Mouse (Mus musculus) mesoderm, embryonic 11.5 days (tissue): ENCODE data around the gene Gse1.

ENCODE experiments used
- DNase-seq: peaks from one replicate; pipeline ENCODE4 v3.0.0-alpha.2; 2012; ENCODE audit warnings: low read depth, low spot score

Gene Gse1

DNA sequence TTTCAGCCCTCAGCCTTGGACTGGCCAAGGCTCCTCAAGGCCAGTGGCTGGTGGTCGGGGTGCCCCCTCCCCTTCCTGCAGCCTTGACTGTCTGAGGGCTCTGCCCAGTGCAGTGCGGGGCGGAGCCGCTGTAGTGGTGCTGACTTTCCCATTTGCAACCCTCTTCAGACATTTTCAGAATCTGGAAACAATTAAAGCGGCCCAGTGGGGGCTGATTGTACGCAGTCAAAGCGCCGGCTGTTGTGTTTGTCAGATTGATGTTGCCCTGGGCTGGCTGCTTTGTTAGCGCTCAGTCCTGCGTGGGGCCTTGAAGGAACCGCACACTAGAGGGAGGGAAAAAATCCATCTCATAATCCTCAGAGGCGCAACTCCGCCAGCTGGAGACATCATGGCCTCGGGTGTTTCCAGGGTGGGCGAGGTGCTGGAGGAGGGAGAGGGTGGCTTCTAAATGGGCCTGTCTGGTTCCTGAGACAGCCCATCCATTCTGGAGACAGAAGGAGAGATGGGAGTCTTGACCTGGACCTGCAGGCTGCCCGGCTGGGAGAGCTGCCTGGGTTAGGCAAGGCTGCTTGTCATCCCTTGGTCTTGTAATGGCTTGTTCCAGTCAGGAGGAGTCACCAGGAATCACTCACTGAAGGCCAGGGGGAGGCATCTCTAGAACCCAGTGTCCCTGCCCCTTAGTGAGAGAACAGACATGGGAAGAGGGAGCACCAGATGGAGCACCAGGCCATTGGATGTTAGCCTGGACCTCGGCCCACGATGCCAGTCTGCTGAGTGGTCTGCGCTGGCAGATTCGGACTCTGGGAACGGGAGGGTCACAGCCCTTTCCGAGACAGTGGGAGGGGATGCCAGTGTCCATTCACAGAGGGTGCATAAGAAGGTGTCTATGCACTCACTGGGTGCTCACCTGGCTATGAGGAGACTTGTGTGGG is 70.6 kb downstream of the Gse1 start:
- peak; percentile 90 for DNase-seq

DNA sequence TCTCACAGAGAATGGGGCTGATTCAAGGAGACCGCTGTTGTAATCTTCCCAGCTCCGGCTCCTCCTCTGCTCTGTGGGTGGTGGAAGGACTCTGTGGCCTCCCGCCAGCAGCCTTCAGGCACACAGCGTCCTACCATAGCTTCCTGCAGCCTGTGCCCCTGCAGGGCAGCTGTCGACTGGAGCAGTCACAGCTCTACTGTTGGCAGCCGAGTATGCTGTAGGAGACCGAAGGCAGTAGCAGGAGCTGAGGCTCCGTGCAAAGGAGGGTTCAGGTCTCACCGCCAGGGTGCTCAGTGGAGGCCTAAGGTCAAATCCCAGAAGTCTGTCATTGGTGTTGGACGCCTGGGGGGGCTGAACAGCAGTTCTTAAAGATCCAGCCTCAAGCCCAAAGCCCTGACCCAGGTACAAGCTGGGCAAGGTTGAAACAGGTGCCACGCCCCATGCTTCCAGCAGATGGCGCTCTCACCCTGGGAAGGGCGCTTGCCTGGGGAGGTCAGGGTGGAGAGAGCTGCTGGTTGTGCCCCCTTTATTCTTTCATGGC is 72.4 kb downstream of the Gse1 start:
- DNase-seq, result peak; percentile 79

DNA sequence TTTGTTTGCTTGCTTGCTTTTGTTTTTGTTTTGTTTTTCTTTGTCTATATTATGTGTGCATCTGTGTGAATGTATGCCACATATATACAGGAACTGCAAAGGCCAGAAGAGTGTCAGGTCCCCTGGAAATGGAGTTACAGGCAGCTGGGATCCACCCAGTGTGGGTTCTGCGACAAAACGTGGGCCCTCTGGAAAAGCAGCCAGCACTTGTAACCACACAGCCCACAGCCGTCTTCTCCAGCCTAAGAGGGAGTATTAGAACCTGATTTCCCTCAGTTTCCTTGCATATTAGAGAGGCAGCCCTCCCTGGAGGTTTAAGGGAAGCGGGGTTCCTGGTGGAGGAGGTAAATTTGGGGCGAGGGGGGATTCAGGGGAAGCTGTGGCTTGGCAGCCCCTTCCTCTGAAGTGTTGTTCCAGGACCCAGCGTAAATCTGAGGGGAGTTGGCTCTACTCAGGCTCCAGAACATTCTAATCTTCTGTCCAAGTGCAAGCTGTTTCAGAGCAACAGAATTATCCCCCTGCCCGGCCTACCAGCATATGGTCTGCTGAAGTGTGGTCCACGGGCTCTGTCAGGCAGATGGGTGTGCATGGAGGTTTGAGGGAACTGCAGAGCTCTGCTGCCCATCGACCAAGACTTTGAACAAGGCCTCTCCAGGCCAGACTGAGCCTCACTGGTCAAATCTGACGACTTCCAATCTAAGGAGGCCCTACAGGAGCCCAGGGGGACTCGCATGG is 74.9 kb downstream of the Gse1 start:
- no peak for DNase-seq

DNA sequence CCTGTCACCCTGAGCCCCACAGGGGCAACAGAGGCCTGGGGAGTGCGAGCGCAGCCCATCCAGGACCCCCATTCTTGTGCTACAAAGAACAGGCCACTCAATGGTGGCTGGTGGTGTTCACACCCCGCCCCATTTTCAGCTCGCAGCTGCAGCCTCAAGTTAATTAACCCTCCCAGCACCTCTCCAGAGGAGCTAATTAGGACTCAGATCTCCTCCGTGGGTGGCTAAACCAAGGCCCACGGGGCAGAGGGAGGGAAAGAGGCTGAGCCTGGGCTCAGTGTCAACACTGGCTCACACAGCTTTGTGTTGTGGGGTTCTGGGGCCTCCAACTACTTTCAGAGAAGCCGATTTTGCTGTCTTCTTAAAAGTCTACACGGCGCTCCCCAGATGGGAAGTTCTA is 75.8 kb downstream of the Gse1 start:
- DNase-seq, result no peak

DNA sequence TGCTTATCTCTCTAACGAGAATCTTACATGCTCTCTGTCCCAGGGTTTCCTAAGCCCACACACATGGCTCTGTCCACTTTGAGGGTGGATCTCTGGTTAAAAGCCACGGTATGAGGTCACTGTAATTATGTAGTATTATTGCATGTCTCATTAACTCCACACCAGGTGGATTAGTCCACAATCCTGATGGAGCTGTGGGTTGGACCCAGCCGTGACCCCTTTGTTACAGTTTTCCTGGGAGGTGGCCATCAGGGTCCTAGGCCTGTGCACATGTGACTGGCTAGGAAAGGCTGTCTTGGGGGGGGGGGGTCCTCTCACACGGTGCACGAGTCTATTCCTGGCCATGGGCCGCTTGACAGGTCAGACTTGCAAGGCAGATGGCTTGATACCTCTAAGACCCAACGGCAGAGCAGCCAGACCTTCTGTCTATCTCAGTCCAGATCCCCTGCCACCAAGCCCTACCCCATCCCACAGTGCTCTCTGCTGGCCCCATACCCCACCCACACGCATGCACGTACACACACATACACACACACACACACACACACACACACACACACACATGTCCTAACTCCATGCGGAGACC is 77.6 kb downstream of the Gse1 start:
- no peak for DNase-seq

DNA sequence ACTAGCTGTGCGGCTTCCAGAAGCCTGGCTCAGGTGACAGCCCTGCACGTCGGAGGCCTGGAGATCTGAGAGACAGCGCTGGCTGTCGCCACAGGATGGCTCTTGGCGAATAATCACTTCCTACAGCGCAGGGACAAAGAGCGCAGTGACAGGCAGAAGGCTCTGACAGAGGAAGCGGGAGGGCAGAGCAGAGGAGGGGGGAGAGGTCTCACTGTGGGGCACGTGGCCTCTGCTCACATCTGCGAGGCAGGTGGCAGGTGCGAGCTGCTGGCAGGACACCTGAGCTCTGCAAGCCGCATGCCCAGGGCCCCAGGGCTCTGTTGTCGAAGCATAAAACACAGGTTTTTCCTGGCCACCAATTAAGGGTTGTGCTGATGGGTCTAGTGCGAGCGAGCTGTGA is 78.8 kb downstream of the Gse1 start:
- peak; percentile 74 for DNase-seq

DNA sequence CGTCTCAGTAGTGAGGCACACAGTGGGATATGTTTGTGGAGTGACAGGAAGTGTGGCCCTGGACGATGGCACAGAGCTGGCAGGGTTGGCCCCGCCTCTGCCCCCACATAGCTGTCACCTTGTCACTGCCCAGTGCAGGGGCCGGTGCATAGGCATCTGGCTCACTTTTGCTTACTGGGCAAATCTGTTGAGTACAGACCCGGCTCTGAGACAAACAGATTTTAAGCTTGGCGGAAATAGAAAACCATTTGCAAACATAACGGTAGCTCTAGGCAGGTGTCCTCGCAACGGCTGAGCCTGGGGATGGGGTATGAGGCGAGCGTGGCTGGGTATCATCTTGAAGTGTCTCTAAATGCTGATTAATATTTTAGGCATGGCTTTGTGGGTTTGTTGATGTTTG is 79.3 kb downstream of the Gse1 start:
- no peak for DNase-seq

DNA sequence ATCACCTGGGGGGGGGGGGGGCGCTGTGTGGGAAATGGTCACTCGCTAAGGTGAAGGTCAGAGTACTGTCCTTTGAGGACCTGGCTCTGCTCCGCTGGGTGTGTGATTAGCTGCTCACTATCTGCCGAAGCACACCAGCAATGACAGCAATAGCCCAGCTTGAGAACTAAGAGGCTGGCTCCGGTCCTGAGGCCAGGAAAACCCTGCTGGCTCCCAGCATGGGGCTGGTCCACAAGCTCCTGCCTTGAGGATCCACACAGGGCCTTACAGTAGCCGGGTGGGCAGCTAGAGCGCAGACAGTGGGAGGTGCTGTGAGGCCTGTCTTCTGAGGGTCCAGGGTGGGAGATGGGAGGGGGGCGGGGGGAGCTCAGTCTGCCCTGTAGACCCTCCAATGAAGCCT is 79.9 kb downstream of the Gse1 start:
- DNase-seq, result no peak

DNA sequence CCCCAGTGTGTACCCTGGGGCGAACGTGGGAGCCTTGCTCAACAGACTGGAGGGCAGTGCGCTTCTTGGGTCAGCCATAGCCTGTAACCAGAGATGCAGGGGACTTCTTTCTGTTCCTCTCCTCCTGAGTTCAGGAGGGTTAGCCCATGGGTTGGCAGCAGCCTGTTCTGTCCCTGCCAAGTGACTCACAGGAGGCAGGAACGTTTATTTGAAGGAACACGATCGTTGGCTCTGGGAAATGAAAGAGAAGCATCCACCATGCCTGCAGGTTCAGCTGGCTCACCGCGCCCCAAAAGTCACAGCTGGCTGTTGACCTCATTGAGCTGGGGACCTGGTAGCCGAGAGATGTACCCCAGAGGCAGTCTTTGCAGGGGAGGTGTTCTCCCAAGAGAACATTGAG is 80.3 kb downstream of the Gse1 start:
- no peak for DNase-seq

DNA sequence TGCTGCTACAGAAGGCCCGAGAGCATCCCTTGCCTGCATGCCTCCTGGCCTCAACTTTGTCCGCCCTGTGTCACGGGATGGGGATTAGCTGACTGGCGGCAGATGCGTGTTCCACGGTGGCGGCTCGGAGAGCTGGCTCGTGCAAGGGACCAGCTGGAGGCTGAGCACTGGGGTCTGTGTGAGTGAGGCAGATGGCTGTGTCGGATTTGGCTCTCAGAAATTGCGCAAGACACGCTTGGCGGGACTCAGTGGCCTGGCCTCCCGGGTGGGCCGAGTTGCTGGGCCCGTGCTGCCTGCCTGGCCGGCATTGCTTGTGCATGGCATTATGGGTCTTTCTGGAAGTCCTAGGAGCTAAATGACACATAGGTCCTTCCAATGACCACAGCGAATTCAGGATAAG is 81.1 kb downstream of the Gse1 start:
- no peak for DNase-seq

DNA sequence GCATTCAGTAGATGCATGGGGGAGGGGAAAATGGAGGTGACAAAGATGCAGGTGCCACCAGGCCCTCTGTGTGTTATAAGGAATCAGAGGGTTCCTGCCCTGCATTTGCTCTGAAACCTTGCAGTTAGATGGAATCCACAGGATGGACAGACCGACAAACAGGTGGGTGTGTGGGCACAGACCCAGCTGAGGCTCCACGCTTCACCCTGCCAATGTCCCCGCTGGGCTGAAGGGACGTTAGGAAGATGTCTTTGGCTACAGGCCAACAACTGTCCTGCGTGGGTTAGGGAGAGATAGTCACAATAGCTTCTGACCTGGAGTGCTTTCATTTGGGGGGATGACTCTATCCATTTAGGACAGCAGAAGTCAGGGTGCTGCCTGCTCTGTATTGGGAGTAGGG is 81.8 kb downstream of the Gse1 start:
- no peak for DNase-seq

DNA sequence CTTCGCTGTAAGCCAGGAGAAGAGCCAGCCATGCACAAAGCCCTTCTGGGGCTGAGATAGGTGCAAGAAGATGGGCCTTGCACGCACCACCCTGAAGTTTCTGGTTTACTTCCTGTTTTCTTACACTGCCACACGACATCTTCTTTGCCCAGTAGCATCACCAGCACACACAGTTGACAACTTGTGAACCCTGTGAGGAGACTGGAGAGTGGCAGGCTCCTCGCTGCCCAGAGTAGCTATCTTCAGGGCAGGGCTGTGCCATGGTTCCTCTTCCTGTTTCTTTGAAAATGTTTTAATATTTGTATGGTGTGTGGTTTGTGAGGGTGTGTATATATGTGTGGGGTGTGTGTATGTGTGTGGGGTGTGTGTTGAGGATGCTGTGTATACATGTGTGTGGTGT is 84.2 kb downstream of the Gse1 start:
- no peak for DNase-seq

DNA sequence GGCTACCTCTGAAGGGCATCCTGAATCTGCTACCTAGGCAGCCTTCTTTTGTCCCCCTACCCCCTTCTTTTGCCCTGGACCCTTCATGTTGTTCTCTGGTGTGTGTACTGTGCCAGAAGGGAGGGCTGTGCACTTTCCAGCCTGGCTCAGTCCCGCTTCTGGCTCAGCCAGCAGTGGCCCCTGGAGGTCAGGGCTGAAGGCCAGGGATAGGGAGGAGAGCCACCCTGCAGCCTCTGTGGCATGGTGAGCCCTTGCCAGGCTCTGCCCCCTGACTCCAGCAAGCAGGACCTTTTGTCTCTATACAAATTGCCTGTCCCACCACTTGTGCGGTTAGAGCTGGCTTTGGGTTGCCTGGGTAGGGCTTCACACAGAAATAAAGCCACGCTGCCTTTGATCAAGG is 85.4 kb downstream of the Gse1 start:
- DNase-seq, result no peak

DNA sequence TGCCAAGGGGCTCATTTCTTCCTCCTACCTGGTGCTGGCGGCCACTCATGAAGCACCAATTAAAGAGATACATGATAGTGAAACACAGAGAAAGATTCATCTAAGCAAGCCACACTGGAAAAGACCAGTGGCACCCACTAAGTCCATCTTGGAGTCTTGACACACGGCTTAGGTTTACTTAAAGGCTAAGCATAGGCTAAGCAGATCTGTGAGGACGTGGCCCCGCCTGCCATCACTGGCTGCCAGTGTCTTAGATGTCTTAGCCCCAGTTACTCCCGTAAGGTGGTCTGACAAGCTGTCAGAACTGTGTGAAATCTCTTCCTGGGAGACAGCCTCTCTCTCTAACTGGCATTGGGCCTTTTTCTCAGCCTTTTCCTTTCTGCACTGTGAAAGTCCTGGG is 86.7 kb downstream of the Gse1 start:
- no peak for DNase-seq

DNA sequence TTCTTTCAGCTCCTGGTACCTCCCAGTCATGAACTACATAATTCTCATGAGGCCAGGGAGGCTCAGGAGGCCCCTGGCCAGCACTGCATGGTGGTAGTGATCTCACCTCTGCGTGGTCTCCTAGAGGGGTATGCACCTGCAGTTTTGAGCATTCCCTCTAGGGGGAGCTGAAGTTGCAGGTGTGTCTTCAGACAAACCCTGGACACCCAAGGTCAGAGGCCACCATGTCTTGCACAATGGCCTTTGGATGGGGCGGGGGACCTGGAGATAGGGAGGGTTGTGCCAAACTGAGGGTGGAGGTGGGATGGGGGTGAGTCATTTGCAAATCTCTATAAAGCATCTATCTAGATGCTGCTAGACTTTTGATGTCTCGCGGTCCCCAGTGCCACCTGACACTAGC is 87.4 kb downstream of the Gse1 start:
- DNase-seq, result no peak

DNA sequence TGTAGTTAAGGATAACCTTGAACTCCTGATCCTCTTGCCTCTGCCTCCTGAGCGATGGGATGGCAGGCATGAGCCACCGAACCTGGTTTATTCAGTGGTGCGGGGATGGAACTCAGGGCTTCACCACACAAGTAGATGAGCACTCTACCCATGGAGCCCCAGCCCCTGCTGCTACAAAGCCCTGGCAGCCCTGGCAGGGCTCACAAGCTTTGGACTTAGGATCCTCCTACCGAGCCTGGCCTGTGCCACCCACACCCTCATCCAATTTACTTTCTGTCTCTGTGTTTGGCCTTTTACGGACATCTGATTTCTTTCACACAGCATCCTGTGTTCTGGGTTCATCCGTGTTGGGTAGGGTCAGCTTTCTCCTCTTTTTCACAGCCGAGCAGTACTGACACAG is 88.5 kb downstream of the Gse1 start:
- no peak for DNase-seq

DNA sequence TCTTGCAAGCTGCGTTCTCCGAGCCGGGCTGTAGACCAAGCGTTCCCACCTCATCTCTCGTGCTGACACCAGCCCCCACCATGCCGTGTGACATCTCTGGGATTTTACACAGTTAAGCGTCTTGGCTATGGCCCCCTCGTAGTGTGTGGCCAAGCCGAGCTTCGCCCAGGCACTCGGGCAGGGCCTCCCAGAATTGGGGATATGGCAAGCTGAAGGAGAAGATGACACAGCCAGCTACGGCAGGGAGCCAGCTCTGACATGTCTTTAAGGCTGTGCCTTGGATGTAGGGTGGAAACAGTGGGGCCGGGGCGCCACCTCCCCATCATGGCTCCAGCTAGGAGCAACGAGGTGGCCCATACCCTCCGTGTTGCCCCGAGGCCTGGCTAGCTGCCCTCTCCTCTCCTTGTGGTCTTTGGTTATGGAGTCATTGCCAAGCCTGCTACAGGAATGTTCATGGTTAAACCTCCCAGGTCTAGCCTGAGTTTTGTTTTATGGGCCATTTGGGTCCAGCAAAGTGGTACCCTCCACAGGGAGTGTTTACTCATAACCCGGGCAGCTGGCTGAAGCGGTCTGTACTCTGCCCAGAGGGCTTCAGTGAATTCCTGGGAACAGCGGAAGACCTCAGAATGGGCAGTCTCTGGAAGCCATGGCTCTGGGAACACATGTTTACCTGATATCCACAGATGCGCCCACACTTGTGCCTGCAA is 89.0 kb downstream of the Gse1 start:
- no peak for DNase-seq

DNA sequence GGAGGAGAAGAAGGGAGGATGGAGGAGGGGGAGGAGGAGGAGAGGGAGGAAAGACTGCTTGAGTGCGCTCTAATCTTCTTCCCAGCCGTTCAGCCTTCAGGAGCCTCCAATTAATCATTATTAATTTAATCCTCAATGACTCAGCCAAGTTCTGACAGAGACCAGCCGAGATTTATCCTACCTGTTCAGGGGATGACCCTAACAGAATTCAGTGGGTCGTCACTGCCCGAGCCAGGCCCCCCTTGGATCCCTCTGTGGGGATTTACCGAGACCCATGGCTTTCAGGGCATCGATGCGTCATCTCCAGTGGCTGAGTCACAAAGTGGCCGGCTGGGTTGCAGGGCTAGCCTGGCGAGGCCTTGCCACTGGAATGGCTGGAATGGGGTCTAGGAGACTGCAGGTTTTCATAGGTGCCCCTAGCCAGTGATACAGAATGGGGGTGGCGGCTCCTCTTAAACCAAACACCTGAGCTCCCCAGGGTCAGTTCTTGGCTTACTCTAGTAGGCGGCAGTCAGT is 90.3 kb downstream of the Gse1 start:
- no peak for DNase-seq

DNA sequence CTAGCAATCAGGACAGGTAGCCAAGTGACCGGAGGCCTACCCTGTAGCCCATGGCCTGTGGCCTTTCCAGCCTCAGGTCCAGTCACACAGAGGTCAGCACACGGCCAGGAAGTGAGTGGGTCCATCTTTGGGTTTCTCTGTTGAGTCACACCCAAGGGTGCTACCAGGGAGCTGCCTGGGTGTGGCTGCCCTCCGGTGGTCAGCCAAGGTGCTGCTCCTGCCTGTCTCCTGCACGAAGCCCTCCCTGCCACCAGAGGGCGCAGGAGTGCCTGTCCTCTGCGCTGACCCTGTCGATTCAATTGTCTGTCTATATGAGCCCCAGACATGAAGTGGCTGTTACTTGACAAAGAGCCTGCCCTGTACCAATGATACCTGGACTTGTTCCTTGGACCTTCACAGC is 91.2 kb downstream of the Gse1 start:
- DNase-seq, result peak; percentile 85

DNA sequence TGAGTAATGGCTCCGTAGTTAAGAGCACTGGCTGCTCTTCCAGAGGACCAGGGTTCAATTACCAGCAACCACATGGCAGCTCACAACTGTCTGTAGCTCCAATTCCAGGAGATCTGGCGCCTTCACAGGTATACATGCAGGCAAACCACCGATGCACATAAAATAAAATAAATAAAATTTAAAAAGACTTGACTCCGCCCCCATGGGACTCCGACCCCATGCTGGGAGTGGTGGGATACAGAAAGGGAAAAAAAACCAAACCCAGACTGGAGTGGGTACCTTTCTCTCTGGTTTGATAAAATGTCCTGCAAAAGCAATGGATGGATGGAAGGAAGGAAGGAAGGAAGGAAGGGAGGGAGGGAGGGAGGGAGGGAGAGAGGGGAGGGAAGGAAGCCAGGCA is 91.9 kb downstream of the Gse1 start:
- no peak for DNase-seq

DNA sequence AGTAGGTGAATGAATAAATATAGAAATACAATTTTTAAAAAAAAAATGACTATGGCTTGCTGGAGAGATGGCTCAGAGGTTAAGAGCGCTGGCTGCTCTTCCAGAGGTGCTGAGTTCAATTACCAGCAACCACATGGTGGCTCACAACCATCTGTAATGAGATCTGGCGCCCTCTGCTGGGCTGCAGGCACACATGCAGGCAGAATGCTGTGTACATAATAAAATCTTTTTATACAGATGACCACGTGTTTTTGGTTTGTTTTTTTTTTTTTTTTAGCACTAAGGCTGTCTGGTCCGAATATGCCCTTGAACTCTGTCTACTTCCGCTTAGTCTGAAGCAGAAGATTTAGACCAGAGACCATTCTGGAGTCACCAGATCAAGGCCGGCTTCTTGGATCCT is 93.5 kb downstream of the Gse1 start:
- no peak for DNase-seq
